Mouse (Mus musculus) limb, embryonic 10.5 days (tissue): Measurements from ENCODE around the gene Mrc2. TPM values are rescaled to one million over a fixed set of nuclear protein-coding genes. Genes with fewer than 3 reads are reported as not detected.

Experiments
- DNase-seq: peaks from one replicate; pipeline ENCODE4 v3.0.0-alpha.2; 2017; ENCODE audit warnings: low spot score
- H3K27ac ChIP-seq: fragments of 300-500 bp; sonication (generic); 2 replicates; pipeline ENCODE4 v1.5.1; 2016; ENCODE audit warnings: mild to moderate bottlenecking
- H3K27me3 ChIP-seq: fragments of 300-500 bp; sonication (generic); 2 replicates; pipeline ENCODE4 v1.6.1; 2016; ENCODE audit warnings: low read depth, mild to moderate bottlenecking; ENCODE audit not compliant: poor library complexity, severe bottlenecking
- H3K36me3 ChIP-seq: fragments of 300-500 bp; sonication (generic); 2 replicates; pipeline ENCODE4 v1.6.1; 2016; ENCODE audit warnings: mild to moderate bottlenecking, moderate library complexity
- H3K4me1 ChIP-seq: fragments of 300-500 bp; sonication (generic); 2 replicates; pipeline ENCODE4 v1.6.1; 2016
- H3K4me3 ChIP-seq: fragments of 300-500 bp; sonication (generic); 2 replicates; pipeline ENCODE4 v1.5.1; 2016; ENCODE audit warnings: mild to moderate bottlenecking, moderate library complexity
- H3K9me3 ChIP-seq: fragments of 300-500 bp; sonication (generic); replicated peaks from 2 replicates; pipeline ENCODE4 v1.6.1; 2016; ENCODE audit warnings: mild to moderate bottlenecking
- WGBS: fragments of 180-500 bp; shearing (Covaris S2); methylation state at CpG from one replicate; pipeline ENCODE4 v1.1.7; 2016; 5-methylcytosine and 5-hydroxymethylcytosine counted together
- polyA plus RNA-seq: library from polyadenylated mRNA; unstranded; fragments of >200 nt; fragmentation: Nextera tagmentation; extraction: Ambion mirVana; gene quantifications from 2 replicates; pipeline ENCODE4 v1.2.1, GENCODE M21; 2016

Gene Mrc2
- polyA plus RNA-seq, 1 experiment from 2014 or later = 31.6 TPM

DNA sequence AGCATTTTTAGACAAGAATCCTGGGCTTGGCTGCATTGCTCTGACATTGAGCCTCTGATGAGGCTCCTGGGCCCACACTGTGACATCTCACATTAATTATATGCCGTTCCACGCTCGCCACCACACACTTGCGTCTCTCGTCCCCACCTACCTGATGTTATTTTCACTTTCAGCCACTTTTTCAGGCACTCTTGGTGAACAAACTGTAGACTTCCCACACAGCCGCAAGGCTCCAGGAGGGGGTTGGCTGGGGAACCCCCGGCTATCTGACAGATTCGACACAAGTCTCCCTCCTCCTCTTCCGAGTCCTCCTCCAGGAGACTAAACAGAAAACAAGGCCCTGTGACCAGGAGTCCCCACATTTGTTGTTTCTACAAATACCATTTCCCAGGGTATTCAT, 92.8 kb downstream of the Mrc2 start:
- Histone ChIP-seq H3K4me3 (no peak overlapping the region), H3K36me3 (no peaks in the 10 kb centered on the region), H3K27ac (no peak overlapping the region), H3K4me1 (peaks cover 16% of the 10 kb centered on the region), H3K9me3 (no peaks in the 10 kb centered on the region), H3K27me3 (no peaks in the 10 kb centered on the region)
- DNase-seq = no peak
- WGBS = 90% methylated on average over 9 of the region's 9 CpGs

DNA sequence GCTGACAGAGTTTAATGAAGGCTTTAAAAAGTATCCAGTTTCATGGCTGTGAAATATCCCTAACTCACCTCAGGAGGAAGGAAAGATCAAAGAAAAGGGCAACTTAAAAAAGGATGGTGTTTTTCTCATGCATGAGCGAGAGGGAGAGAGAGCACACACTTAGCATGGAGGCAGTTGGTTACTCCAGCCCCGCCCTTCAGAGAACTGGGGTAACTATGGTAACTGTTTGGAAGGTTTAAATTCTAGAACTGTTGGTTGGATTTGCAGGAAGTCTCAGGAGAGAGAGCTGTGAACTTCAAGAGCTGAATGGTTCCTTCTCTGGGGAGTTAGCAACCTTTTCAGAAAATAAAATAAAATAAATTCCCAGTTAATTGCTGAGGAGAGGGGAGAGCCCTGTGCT, 96.2 kb downstream of the Mrc2 start:
- WGBS = 31% methylated on average over 2 of the region's 2 CpGs
- Histone ChIP-seq H3K9me3 (no peaks in the 10 kb centered on the region), H3K4me1 (peaks cover 16% of the 10 kb centered on the region), H3K4me3 (no peak overlapping the region), H3K36me3 (no peaks in the 10 kb centered on the region), H3K27me3 (no peaks in the 10 kb centered on the region), H3K27ac (no peak overlapping the region)
- DNase-seq = no peak

DNA sequence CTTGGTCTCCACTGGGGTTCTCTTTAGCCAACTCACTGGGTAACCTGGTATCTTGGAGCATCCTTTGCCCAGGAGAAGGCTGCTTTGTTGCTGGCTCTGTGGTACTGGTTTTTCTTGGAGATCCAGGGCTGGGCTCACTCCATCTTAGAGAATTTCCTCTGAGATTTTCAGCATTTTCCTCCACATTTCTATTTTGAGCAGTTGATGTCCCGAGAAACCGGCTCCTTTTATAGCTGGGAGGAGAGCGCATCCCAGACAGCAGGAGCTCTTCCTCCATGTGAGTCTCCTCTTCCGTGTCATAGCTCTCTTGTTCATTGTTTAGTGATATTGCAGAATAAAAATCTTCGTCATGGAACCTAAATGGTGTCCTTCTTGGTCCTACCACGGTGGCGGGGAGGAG, 97.8 kb downstream of the Mrc2 start:
- peaks cover 16% of the 10 kb centered on the region for H3K4me1 ChIP-seq
- no peaks in the 10 kb centered on the region for H3K9me3 ChIP-seq
- no peak overlapping the region for H3K4me3 ChIP-seq
- H3K36me3 ChIP-seq = no peaks in the 10 kb centered on the region
- WGBS = 92% methylated on average over 7 of the region's 7 CpGs
- no peak overlapping the region for H3K27ac ChIP-seq
- no peaks in the 10 kb centered on the region for H3K27me3 ChIP-seq
- no peak for DNase-seq

Other genes with a start within 250 kb of the Mrc2 start
- not detected in 2 replicates for gene Efcab3, start 229.1 kb upstream of the Mrc2 start, polyA plus RNA-seq
- gene Mettl2, start 166.2 kb upstream of the Mrc2 start, polyA plus RNA-seq = 59.2 and 68.3 TPM in 2 replicates
- not detected in 2 replicates for gene Gm10842, start 145.8 kb upstream of the Mrc2 start, polyA plus RNA-seq
- 21.4 and 23.0 TPM in 2 replicates for gene Tlk2, start 113.8 kb upstream of the Mrc2 start, polyA plus RNA-seq
- gene March10, start 164.1 kb downstream of the Mrc2 start, polyA plus RNA-seq = 0.24 TPM in 1 of 2 replicates, not detected in the other